ENCODE assay signal across 15 mouse cellular contexts in genomic region chr1:106567506-106567905, GRCm38 (mm10).
"Had no signal": no experiment of that assay in that cellular context is flagged by ENCODE, and none has a peak within 500 bp of the region (broad histone marks: within the 10 kb centered on the region; RNA-seq: fewer than 3 reads in every experiment).

No protein-coding gene starts in this region.

- H3K4me3 ChIP-seq: left cerebral cortex, adult 2 months; liver, embryonic 13.5 days; lung, embryonic 15.5 days; megakaryocyte, embryonic 14.5 days; midbrain, embryonic 15.5 days; neural tube, embryonic 12.5 days; stomach, embryonic 15.5 days had no signal

- H3K4me2 ChIP-seq: liver, embryonic 13.5 days; lung, embryonic 15.5 days; midbrain, embryonic 11.5 days; midbrain, embryonic 15.5 days; neural tube, embryonic 12.5 days; stomach, embryonic 15.5 days had no signal

- H3K27me3 ChIP-seq: liver, embryonic 13.5 days; lung, embryonic 15.5 days; midbrain, embryonic 15.5 days; neural tube, embryonic 12.5 days; stomach, embryonic 15.5 days had no signal

- H3K27ac ChIP-seq: left cerebral cortex, adult 2 months; liver, embryonic 13.5 days; lung, embryonic 15.5 days; macrophage; midbrain, embryonic 15.5 days; neural tube, embryonic 12.5 days; stomach, embryonic 15.5 days had no signal

- H3K9ac ChIP-seq: liver, embryonic 13.5 days; liver, postnatal 0 days; lung, embryonic 15.5 days; midbrain, embryonic 15.5 days; neural tube, embryonic 12.5 days; stomach, embryonic 15.5 days had no signal

- ATAC-seq: liver, postnatal 0 days; midbrain, embryonic 15.5 days had no signal

- DNase-seq: liver; liver, embryonic 13.5 days; liver, postnatal 0 days; lung, postnatal 14 days; right cerebral cortex, postnatal 25 days; thymus, adult 2 months; thymus, postnatal 25 days had no signal

- H3K9me3 ChIP-seq: liver, embryonic 13.5 days; lung, embryonic 15.5 days; megakaryocyte, embryonic 14.5 days; midbrain, embryonic 15.5 days; neural tube, embryonic 12.5 days; stomach, embryonic 15.5 days had no signal

- H3K36me3 ChIP-seq: liver, embryonic 13.5 days; lung, embryonic 15.5 days; midbrain, embryonic 15.5 days; neural tube, embryonic 12.5 days; stomach, embryonic 15.5 days had no signal

- H3K4me1 ChIP-seq: liver, embryonic 13.5 days; midbrain, embryonic 15.5 days; neural tube, embryonic 12.5 days; stomach, embryonic 15.5 days had no signal
